Mouse (Mus musculus): Measurements from ENCODE around the gene Galk2. TPM values are rescaled to one million over a fixed set of nuclear protein-coding genes. Genes with fewer than 3 reads are reported as not detected.

The Galk2 gene
- total and polyA plus RNA-seq, 3 experiments = 0.08 to 0.29 TPM; not detected in 1

DNA sequence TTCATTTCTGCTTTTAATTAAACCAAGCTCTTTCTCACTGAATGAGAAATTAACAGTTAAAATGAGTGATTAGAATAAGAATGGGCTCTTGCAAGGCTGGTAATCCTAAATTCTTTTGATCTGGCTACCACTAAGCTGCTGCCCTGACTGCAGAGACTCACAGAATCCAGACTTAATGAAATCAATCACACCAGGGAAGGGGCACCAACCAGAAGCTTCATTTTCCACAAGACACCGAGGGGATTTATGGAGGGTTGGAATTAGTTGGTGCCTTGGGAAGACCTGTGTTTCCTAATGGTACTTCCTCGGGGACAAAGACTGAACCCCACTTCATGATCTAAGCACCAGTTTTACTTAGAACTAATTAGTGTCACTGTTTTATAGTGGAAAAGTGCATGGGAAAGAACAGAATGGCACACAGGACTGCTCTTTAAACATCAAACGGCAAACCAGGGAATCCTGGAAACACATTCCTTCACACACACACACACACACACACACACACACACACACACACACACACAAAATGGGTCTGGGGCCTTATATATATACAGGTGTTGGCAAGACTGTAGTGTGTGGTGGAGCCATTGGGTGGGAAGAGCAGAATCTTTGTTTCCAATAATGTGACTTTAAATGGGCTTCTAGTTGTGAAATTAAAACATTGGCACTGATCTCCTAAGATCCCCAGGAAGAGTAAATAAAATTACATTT is 157.0 kb downstream of the Galk2 start:
- no peak for TF ChIP-seq BHLHE40 (IDR thresholded peaks at IDR 0.05; ENCODE audit: borderline replicate concordance, low read depth, low read length)
- no peak for TF ChIP-seq KAT2A (conservative IDR thresholded peaks at IDR 0.05; ENCODE audit: low read depth, low read length)
- no peak for TF ChIP-seq HCFC1 (IDR thresholded peaks at IDR 0.05; ENCODE audit: low read depth, low read length)
- no peak for TF ChIP-seq ZMIZ1 (IDR thresholded peaks at IDR 0.05; ENCODE audit: low read depth, low read length)
- no peak for TF ChIP-seq ZC3H11A (IDR thresholded peaks at IDR 0.05; ENCODE audit: low read depth, low read length)
- no peak for TF ChIP-seq MEF2A (IDR thresholded peaks at IDR 0.05; ENCODE audit: extremely low read depth, insufficient replicate concordance, low read depth, low read length, poor library complexity, severe bottlenecking)
- no peak for TF ChIP-seq MXI1 (IDR thresholded peaks at IDR 0.05; ENCODE audit: low read depth, low read length)
- TF ChIP-seq RAD21 (IDR thresholded peaks at IDR 0.05; ENCODE audit: low read depth, low read length) = no peak
- no peak for TF ChIP-seq E2F4 (IDR thresholded peaks at IDR 0.05; ENCODE audit: borderline replicate concordance, low read depth, low read length)
- no peak for TF ChIP-seq TBP (IDR thresholded peaks at IDR 0.05; ENCODE audit: low read depth, low read length)
- no peak for TF ChIP-seq CTCF (IDR thresholded peaks at IDR 0.05 in 2 of 3, conservative IDR thresholded peaks at IDR 0.05 in 1 of 3; ENCODE audit: control insufficient read depth in 1 of 3, insufficient read depth in 1 of 3, low read depth in 2 of 3, low read length in 3 of 3, poor library complexity in 1 of 3, severe bottlenecking in 1 of 3)
- no peak for TF ChIP-seq TAL1 (IDR thresholded peaks at IDR 0.05; ENCODE audit: low read length)
- no peak for TF ChIP-seq ELF1 (IDR thresholded peaks at IDR 0.05; ENCODE audit: low read depth, low read length)
- TF ChIP-seq MAZ (IDR thresholded peaks at IDR 0.05; ENCODE audit: low read depth, low read length) = no peak
- TF ChIP-seq USF2 (IDR thresholded peaks at IDR 0.05; ENCODE audit: borderline replicate concordance in 1 of 2, insufficient read depth in 1 of 2, low read depth in 1 of 2, low read length in 2 of 2) = no peak
- no peak for TF ChIP-seq ZNF384 (IDR thresholded peaks at IDR 0.05; ENCODE audit: low read depth, low read length)
- TF ChIP-seq GABPA (IDR thresholded peaks at IDR 0.05; ENCODE audit: low read depth, low read length) = no peak
- TF ChIP-seq EP300 (IDR thresholded peaks at IDR 0.05; ENCODE audit: low read depth in 1 of 2, low read length in 2 of 2) = no peak
- Histone ChIP-seq H3K27ac (ENCODE audit: control insufficient read depth, low read depth, low read length) (no peak overlapping the region), H3K4me3 (ENCODE audit: control insufficient read depth in 1 of 2, insufficient read depth in 1 of 2, low read depth in 2 of 2, low read length in 2 of 2) (no peak overlapping the region), H3K9ac (ENCODE audit: control insufficient read depth, low read depth, low read length, poor library complexity, severe bottlenecking) (no peak overlapping the region), H3K9me3 (replicated peaks; ENCODE audit: insufficient read depth, low read length) (no peaks in the 10 kb centered on the region), H3K27me3 (ENCODE audit: control insufficient read depth in 1 of 2, insufficient read depth in 2 of 2, low read length in 2 of 2) (peaks cover 0 to under 1% of the 10 kb centered on the region in 2 experiments; a peak in 2 of 4 replicates), H3K36me3 (ENCODE audit: control insufficient read depth in 1 of 2, insufficient read depth in 2 of 2, low read length in 2 of 2) (no peaks in the 10 kb centered on the region), H3K4me1 (ENCODE audit: control insufficient read depth in 1 of 2, insufficient read depth in 2 of 2, low read length in 2 of 2) (no peaks in the 10 kb centered on the region), H3K79me2 (ENCODE audit: control insufficient read depth, insufficient read depth, low read length, poor library complexity) (no peaks in the 10 kb centered on the region)
- no peak for DNase-seq (ENCODE audit: low read depth, low spot score)

Measured in MEL (cell line).